Mouse (Mus musculus): ENCODE results near the gene Zfp973.
"Not testable (repeated sequence)": the region's sequence is repeated elsewhere in the genome, so short reads cannot be mapped to it uniquely, and the experiment has no call there.

DNA sequence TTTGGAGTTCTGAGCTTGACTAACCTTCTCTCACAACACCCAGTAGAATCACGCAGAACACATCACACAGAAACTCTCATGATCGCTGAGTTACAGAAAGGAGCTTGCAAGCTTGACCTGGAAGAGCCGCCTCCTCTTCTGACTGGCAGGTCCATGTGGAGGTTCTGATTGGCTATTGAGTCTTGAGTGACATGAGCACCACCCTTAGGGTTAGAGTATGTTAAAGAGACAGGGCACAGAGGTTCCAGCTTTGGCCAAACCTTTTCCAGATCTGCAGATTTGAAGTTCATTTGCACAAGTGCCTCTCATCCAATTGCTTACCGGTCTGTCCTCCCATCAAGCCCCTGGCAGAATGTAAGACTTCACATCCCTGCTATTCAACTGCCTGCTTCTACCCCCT lies 34.1 kb upstream of the Zfp973 start, which contains the start of gene Gm14308:
- TF ChIP-seq GATA2 (IDR thresholded peaks at IDR 0.05; ENCODE audit: borderline replicate concordance, low read depth, low read length); CTCF (IDR thresholded peaks at IDR 0.05; ENCODE audit: low read depth, low read length); GATA1 (IDR thresholded peaks at IDR 0.05; ENCODE audit: borderline replicate concordance, low read length): not testable (repeated sequence)
